Comparison of ENCODE assay signal across 8 mouse cellular contexts in the genomic region with DNA sequence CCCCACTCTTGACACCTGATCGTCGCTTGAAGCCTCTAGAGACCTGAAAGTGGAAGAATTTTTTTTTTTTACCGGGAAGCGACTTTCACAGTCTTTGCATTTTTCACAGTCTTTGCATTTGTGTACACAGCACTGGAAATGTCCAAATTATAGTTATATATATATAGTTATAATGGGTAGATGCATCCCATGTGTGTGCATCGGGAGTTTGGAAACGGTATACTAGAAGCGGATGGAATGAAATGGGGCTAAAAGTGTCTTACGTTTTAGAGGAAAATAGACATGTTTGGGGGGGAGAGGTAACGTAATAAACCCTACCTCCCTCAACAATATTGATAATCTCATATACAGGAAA. TPM values are rescaled to one million over a fixed set of nuclear protein-coding genes. Genes with fewer than 3 reads are reported as not detected.
A peak's percentile ranks its signal among the peaks of the same experiment; 100 is the strongest.
DNase-seq lines count a peak whose midpoint lies in the region; ATAC-seq and TF ChIP-seq lines count a peak whose summit lies in the region.

No protein-coding gene starts in this region.

- peaks cover 33% of the 10 kb centered on the region for H3K4me1 ChIP-seq in heart, embryonic 13.5 days
- H3K4me1 ChIP-seq in ES-E14 (ENCODE audit: control insufficient read depth in 2 of 2, insufficient read depth in 2 of 2, low read length in 2 of 2, poor library complexity in 1 of 2): no peaks in the 10 kb centered on the region; a peak in 1 of 4 replicates
- H3K4me1 ChIP-seq in forebrain, embryonic 15.5 days: peaks cover 25% of the 10 kb centered on the region
- H3K4me1 ChIP-seq in liver, embryonic 15.5 days (replicated peaks): peaks cover 37% of the 10 kb centered on the region

- DNase-seq in heart, adult 18-20 months: no peak
- DNase-seq in ES-E14 (ENCODE audit: low read depth, low spot score) (no peak), MN1 (ENCODE audit: low spot score) (no peak)
- DNase-seq in layer of hippocampus, postnatal 14 days (ENCODE audit: low spot score in 2 of 2): no peak
- no peak for DNase-seq in frontal cortex, postnatal 36 days (ENCODE audit: low spot score in 2 of 2)

- no peak for ATAC-seq in heart, embryonic 13.5 days (ENCODE audit: extremely low read depth, insufficient number of reproducible peaks, low FRiP score, low TSS enrichment)
- peak; percentile 48 for ATAC-seq in forebrain, embryonic 15.5 days (replicated peaks)
- no peak for ATAC-seq in liver, embryonic 15.5 days (ENCODE audit: insufficient read depth)

- peak overlapping the region; percentile 97 for H3K4me3 ChIP-seq in heart, embryonic 13.5 days
- H3K4me3 ChIP-seq in ES-E14 (ENCODE audit: insufficient read depth in 1 of 2, low read depth in 1 of 2, low read length in 2 of 2, poor library complexity in 1 of 2, severe bottlenecking in 1 of 2): peak overlapping the region in 1 of 2 experiments; percentile 5; a peak in 1 of 4 replicates
- H3K4me3 ChIP-seq in forebrain, embryonic 15.5 days: peak overlapping the region; percentile 76
- H3K4me3 ChIP-seq in liver, embryonic 15.5 days (replicated peaks): peak overlapping the region; percentile 98

- H3K4me2 ChIP-seq in heart, embryonic 13.5 days: peak overlapping the region; percentile 78
- peak overlapping the region; percentile 63 for H3K4me2 ChIP-seq in forebrain, embryonic 15.5 days (replicated peaks)
- peak overlapping the region; percentile 85 for H3K4me2 ChIP-seq in liver, embryonic 15.5 days

- WGBS in heart, embryonic 13.5 days: 32% methylated on average over 9 of the region's 9 CpGs
- 28% methylated on average over 9 of the region's 9 CpGs for WGBS in forebrain, embryonic 15.5 days
- 23% methylated on average over 9 of the region's 9 CpGs for WGBS in liver, embryonic 15.5 days (ENCODE audit: insufficient replicate concordance)

- H3K36me3 ChIP-seq in heart, embryonic 13.5 days: no peaks in the 10 kb centered on the region
- no peaks in the 10 kb centered on the region for H3K36me3 ChIP-seq in ES-E14 (ENCODE audit: control insufficient read depth, insufficient read depth, low read length, poor library complexity, severe bottlenecking)
- no peaks in the 10 kb centered on the region for H3K36me3 ChIP-seq in forebrain, embryonic 15.5 days
- H3K36me3 ChIP-seq in liver, embryonic 15.5 days (replicated peaks): no peaks in the 10 kb centered on the region

- peak overlapping the region; percentile 99; the same call in 1 of the 2 replicates for H3K27ac ChIP-seq in heart, embryonic 13.5 days (replicated peaks)
- no peak overlapping the region for H3K27ac ChIP-seq in ES-E14 (ENCODE audit: insufficient read depth, low read depth, low read length, poor library complexity, severe bottlenecking)
- peak overlapping the region; percentile 91 for H3K27ac ChIP-seq in forebrain, embryonic 15.5 days (replicated peaks)
- H3K27ac ChIP-seq in liver, embryonic 15.5 days (replicated peaks): peak overlapping the region; percentile 64

- H3K9ac ChIP-seq in heart, embryonic 13.5 days: peak overlapping the region; percentile 98
- H3K9ac ChIP-seq in ES-E14 (ENCODE audit: insufficient read depth, low read depth, low read length, poor library complexity, severe bottlenecking): no peak overlapping the region
- H3K9ac ChIP-seq in forebrain, embryonic 15.5 days (replicated peaks): peak overlapping the region; percentile 91
- H3K9ac ChIP-seq in liver, embryonic 15.5 days: peak overlapping the region; percentile 56

- in situ Hi-C loops in ES-E14 (cut with MboI; ENCODE audit: low sequenced_read_pairs in 2 of 2, unreplicated experiment in 2 of 2): no loop called here

- H3K27me3 ChIP-seq in heart, embryonic 13.5 days (replicated peaks): no peaks in the 10 kb centered on the region
- H3K27me3 ChIP-seq in forebrain, embryonic 15.5 days: no peaks in the 10 kb centered on the region
- H3K27me3 ChIP-seq in liver, embryonic 15.5 days: no peaks in the 10 kb centered on the region

- peaks cover 19% of the 10 kb centered on the region for H3K9me3 ChIP-seq in heart, embryonic 13.5 days
- H3K9me3 ChIP-seq in ES-E14 (ENCODE audit: control insufficient read depth, insufficient read depth, low read depth, low read length): no peaks in the 10 kb centered on the region
- no peaks in the 10 kb centered on the region for H3K9me3 ChIP-seq in forebrain, embryonic 15.5 days
- 0 out of 2 replicates have a peak, but pooled peaks cover 5% of the 10 kb centered on the region for H3K9me3 ChIP-seq in liver, embryonic 15.5 days (replicated peaks)

TF ChIP-seq in ES-E14, 5 proteins besides CTCF, POLR2A, EP300 and RAD21:
- 0 out of 2 replicates have a peak, but pooled peaks have one; percentile 8 for TF ChIP-seq ZNF384 (IDR thresholded peaks at IDR 0.05; ENCODE audit: low read depth, low read length)
- TF ChIP-seq CHD2 (IDR thresholded peaks at IDR 0.05; ENCODE audit: low read depth, low read length): no peak
- TF ChIP-seq HCFC1 (IDR thresholded peaks at IDR 0.05; ENCODE audit: borderline replicate concordance, insufficient read depth, low read length): no peak
- 0 out of 2 replicates have a peak, but pooled peaks have one; percentile 9 for TF ChIP-seq ZC3H11A (IDR thresholded peaks at IDR 0.05; ENCODE audit: borderline replicate concordance, low read depth, low read length)

RNA-seq across cellular contexts. Expression of a gene that starts 0.4 kb away (rescaled TPM):
- 30.1 and 35.3 TPM in 2 replicates for polyA plus RNA-seq in heart, embryonic 13.5 days (2015; fragmentation: Nextera tagmentation; extraction: Ambion mirVana)
- total RNA-seq in heart, adult 18-20 months (2021): 10 to 100 TPM; 16.5 to 20.3 TPM
- 36.3 and 41.3 TPM in 2 replicates for total RNA-seq in ES-E14 (2012; rRNA removed)
- polyA plus RNA-seq in forebrain, embryonic 15.5 days (2015; fragmentation: Nextera tagmentation; extraction: Ambion mirVana): 87.9 and 91.8 TPM in 2 replicates
- polyA plus RNA-seq in liver, embryonic 15.5 days (2015; fragmentation: Nextera tagmentation; extraction: Ambion mirVana): 27.2 and 28.2 TPM in 2 replicates
- total RNA-seq in layer of hippocampus, postnatal 14 days (2021): 100 to 1,000 TPM; 171 to 174 TPM
